Mouse (Mus musculus) midbrain, embryonic 10.5 days (tissue): ENCODE data around the gene Nedd9. TPM values are rescaled to one million over a fixed set of nuclear protein-coding genes. Genes with fewer than 3 reads are reported as not detected.

Experiments
- DNase-seq: peaks from one replicate; pipeline ENCODE4 v3.0.0-alpha.2; 2017; ENCODE audit warnings: low spot score
- H3K27ac ChIP-seq: fragments of 300-500 bp; sonication (generic); replicated peaks from 2 replicates; pipeline ENCODE4 v1.5.1; 2016; ENCODE audit warnings: mild to moderate bottlenecking
- H3K27me3 ChIP-seq: fragments of 300-500 bp; sonication (generic); 2 replicates; pipeline ENCODE4 v1.6.1; 2016; ENCODE audit warnings: low read depth, mild to moderate bottlenecking; ENCODE audit not compliant: poor library complexity, severe bottlenecking
- H3K36me3 ChIP-seq: fragments of 300-500 bp; sonication (generic); 2 replicates; pipeline ENCODE4 v1.6.1; 2016; ENCODE audit warnings: mild to moderate bottlenecking, moderate library complexity
- H3K4me1 ChIP-seq: fragments of 300-500 bp; sonication (generic); 2 replicates; pipeline ENCODE4 v1.6.1; 2016
- H3K4me3 ChIP-seq: fragments of 300-500 bp; sonication (generic); 2 replicates; pipeline ENCODE4 v1.5.1; 2016; ENCODE audit warnings: mild to moderate bottlenecking, moderate library complexity
- H3K9me3 ChIP-seq: fragments of 300-500 bp; sonication (generic); replicated peaks from 2 replicates; pipeline ENCODE4 v1.6.1; 2016; ENCODE audit warnings: mild to moderate bottlenecking
- WGBS: fragments of 180-500 bp; shearing (Covaris S2); methylation state at CpG from one replicate; pipeline ENCODE4 v1.1.7; 2016; 5-methylcytosine and 5-hydroxymethylcytosine counted together
- polyA plus RNA-seq: library from polyadenylated mRNA; unstranded; fragments of >200 nt; fragmentation: Nextera tagmentation; extraction: Ambion mirVana; gene quantifications from 2 replicates; pipeline ENCODE4 v1.2.1, GENCODE M21; 2016

Gene Nedd9
- polyA plus RNA-seq, 1 experiment from 2014 or later: 18.9 TPM

- Histone ChIP-seq H3K27me3 (peaks cover 18% of the 10 kb centered on the region; the same call in 1 of the 2 replicates), H3K4me1 (peaks cover 13% of the 10 kb centered on the region), H3K4me3 (no peak overlapping the region), H3K27ac (no peak overlapping the region), H3K9me3 (no peaks in the 10 kb centered on the region), H3K36me3 (no peaks in the 10 kb centered on the region)
- DNase-seq: no peak
- 93% methylated on average over 2 of the region's 2 CpGs for WGBS
Observed at GRCm38 (mm10) chr13:41487409-41487743, 214 bp upstream of the Nedd9 start.

DNA sequence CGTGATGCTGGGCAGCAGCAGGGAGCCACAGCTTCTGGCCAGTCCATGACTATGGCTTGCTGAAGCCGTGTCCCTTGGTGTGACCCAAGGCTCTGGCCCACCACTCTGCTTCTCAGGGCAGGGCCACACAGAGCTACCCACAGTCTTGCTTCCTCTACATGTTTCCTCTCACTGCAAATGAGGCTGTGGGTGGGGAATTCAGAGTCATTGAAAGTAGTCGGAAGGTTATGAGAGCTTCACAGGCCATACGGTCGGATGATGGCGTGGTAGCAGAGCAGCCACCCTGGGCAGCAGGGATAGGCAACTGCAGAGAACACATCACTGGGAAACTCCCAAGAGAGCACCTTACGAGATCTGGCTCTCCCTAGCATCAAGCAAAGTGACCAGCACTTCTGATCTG lies 3.2 kb downstream of the Nedd9 start:
- DNase-seq: no peak
- H3K36me3 ChIP-seq: no peaks in the 10 kb centered on the region
- no peaks in the 10 kb centered on the region for H3K9me3 ChIP-seq
- H3K27ac ChIP-seq: 0 out of 2 replicates have a peak overlapping the region, but pooled peaks have one; percentile 28
- peaks cover 16% of the 10 kb centered on the region for H3K4me1 ChIP-seq
- no peak overlapping the region for H3K4me3 ChIP-seq
- H3K27me3 ChIP-seq: peaks cover 41% of the 10 kb centered on the region
- WGBS: 91% methylated on average over 7 of the region's 7 CpGs

DNA sequence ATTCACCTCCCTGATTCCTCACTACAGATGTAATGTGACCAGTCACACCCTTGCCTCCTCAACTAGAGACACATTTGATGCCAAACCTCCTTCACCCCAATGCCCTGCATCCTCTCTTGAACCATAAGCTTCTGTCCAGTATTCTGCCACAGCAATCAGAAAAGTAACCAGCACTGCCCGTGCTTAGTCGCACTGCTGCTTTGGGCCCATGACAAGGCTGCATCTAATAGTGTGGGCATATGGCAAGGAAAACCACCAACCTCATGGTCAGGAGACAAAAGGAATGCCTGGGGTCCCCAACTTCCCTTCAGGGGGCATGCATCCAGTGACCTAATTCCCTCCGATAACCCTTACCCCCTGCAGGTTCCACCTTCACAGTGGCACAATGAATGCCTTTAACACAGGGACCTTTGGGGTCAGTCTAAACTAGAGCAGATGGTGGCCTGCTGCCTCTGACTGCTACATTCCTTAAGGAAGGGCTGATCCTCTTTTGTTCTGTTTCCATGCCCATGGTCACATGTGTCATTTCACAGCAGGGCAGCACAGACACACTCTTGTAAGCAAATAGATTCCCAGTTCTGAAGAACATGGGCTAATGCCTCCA lies 4.7 kb downstream of the Nedd9 start:
- Histone ChIP-seq H3K4me3 (no peak overlapping the region), H3K27ac (peak overlapping the region; percentile 52), H3K4me1 (peaks cover 16% of the 10 kb centered on the region), H3K27me3 (peaks cover 41% of the 10 kb centered on the region), H3K36me3 (no peaks in the 10 kb centered on the region), H3K9me3 (no peaks in the 10 kb centered on the region)
- WGBS: 36% methylated on average over 3 of the region's 3 CpGs
- peak; percentile 63 for DNase-seq

GRCm38 (mm10) chr13:41479737-41480435 lies 7.3 kb downstream of the Nedd9 start:
- 78% methylated on average over 13 of the region's 15 CpGs for WGBS

DNA sequence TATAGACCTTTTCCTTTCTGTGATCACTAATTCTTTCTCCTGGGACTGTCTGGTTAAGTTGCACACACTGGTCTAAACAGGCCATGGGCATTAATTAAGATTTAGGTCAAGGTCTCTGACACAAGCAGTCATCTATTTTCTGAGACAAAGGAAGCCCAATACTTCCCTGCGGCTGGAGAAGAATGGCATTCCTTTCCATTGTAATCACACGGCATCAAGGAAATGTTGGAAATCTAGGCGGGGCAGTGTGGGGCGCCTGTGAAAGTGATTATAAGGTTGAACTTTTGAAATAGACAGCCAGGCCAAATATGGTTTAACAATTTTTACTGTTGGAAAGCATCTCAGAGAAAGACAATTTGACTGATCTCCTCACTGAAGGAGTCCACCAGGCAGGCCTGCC lies 10.9 kb downstream of the Nedd9 start:
- H3K36me3 ChIP-seq: no peaks in the 10 kb centered on the region

More at GRCm38 (mm10) chr13:41479737-41480435, 7.3 kb downstream of the Nedd9 start:
- Histone ChIP-seq H3K4me3 (no peak overlapping the region), H3K36me3 (no peaks in the 10 kb centered on the region), H3K27me3 (peaks cover 37% of the 10 kb centered on the region), H3K27ac (no peak overlapping the region), H3K4me1 (peaks cover 22% of the 10 kb centered on the region), H3K9me3 (no peaks in the 10 kb centered on the region)
- no peak for DNase-seq

DNA sequence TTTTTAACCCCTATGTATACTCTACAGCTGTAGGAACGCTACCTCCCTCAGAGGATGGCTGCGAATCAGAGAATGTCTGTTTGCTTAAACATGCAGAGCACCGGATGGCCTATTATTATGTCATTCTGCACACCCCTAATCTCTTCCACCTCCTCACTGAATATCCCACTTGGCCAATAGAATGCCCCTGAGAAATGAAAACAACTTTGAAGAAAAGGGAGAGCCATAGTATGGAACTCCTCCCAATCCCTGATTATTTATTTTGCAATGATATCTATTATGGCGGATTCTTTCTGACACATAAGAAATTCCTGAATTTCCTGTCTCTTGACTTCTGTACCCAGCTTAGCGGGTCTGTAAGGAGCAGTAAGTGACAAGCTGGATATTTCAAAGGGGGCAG lies 12.8 kb downstream of the Nedd9 start:
- DNase-seq: no peak
- WGBS: 89% methylated on average over 5 of the region's 5 CpGs
- no peak overlapping the region for H3K27ac ChIP-seq
- H3K4me1 ChIP-seq: peaks cover 6% of the 10 kb centered on the region; the same call in 1 of the 2 replicates
- H3K9me3 ChIP-seq: no peaks in the 10 kb centered on the region
- 0 out of 2 replicates have a peak, but pooled peaks cover under 1% of the 10 kb centered on the region for H3K27me3 ChIP-seq
- H3K36me3 ChIP-seq: no peaks in the 10 kb centered on the region
- no peak overlapping the region for H3K4me3 ChIP-seq

More for the DNA sequence above, 10.9 kb downstream of the Nedd9 start:
- Histone ChIP-seq H3K4me3 (no peak overlapping the region), H3K9me3 (no peaks in the 10 kb centered on the region), H3K27ac (no peak overlapping the region), H3K4me1 (peaks cover 6% of the 10 kb centered on the region; the same call in 1 of the 2 replicates), H3K27me3 (peaks cover 18% of the 10 kb centered on the region)
- no peak for DNase-seq
- 55% methylated on average over 4 of the region's 4 CpGs for WGBS

DNA sequence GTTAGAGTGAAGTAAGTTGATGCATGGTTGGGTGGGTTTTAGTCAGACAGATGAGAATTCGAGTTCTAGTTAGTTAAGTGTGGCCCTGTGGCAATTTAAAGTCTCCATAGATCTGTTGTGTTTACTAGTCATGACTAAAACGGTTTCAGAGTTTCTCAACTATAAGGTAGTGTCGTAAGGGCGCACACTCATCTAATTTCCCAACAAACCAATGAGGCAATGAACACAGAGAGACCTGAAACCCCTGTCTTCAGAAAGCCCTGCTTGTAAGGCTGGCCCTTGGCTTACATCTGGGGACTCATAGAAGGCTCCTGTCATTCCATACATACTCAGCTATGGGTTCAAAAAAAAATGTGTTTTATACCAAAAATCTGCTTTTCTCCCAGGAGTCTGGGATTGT lies 13.7 kb downstream of the Nedd9 start:
- H3K9me3 ChIP-seq: no peaks in the 10 kb centered on the region
- H3K27me3 ChIP-seq: no peaks in the 10 kb centered on the region
- no peak overlapping the region for H3K27ac ChIP-seq
- no peak overlapping the region for H3K4me3 ChIP-seq
- H3K36me3 ChIP-seq: no peaks in the 10 kb centered on the region
- 91% methylated on average over 4 of the region's 4 CpGs for WGBS
- no peak for DNase-seq
- H3K4me1 ChIP-seq: peaks cover 6% of the 10 kb centered on the region; the same call in 1 of the 2 replicates

GRCm38 (mm10) chr13:41472878-41473424 lies 14.2 kb downstream of the Nedd9 start:
- 88% methylated on average over 5 of the region's 5 CpGs for WGBS
- peaks cover 6% of the 10 kb centered on the region; the same call in 1 of the 2 replicates for H3K4me1 ChIP-seq
- H3K36me3 ChIP-seq: no peaks in the 10 kb centered on the region
- DNase-seq: no peak
- H3K27me3 ChIP-seq: no peaks in the 10 kb centered on the region
- H3K9me3 ChIP-seq: no peaks in the 10 kb centered on the region
- H3K27ac ChIP-seq: no peak overlapping the region
- no peak overlapping the region for H3K4me3 ChIP-seq

- DNase-seq: no peak
- Histone ChIP-seq H3K9me3 (no peaks in the 10 kb centered on the region), H3K27me3 (no peaks in the 10 kb centered on the region), H3K4me3 (no peak overlapping the region), H3K4me1 (no peaks in the 10 kb centered on the region), H3K36me3 (no peaks in the 10 kb centered on the region), H3K27ac (no peak overlapping the region)
- WGBS: 85% methylated on average over 5 of the region's 5 CpGs
Observed at GRCm38 (mm10) chr13:41468277-41468676, 18.9 kb downstream of the Nedd9 start.

GRCm38 (mm10) chr13:41467036-41467435 lies 20.1 kb downstream of the Nedd9 start:
- 77% methylated on average over 2 of the region's 2 CpGs for WGBS
- no peaks in the 10 kb centered on the region for H3K9me3 ChIP-seq
- H3K36me3 ChIP-seq: no peaks in the 10 kb centered on the region
- no peak overlapping the region for H3K4me3 ChIP-seq
- H3K27ac ChIP-seq: no peak overlapping the region
- DNase-seq: no peak
- no peaks in the 10 kb centered on the region for H3K4me1 ChIP-seq
- H3K27me3 ChIP-seq: no peaks in the 10 kb centered on the region

DNA sequence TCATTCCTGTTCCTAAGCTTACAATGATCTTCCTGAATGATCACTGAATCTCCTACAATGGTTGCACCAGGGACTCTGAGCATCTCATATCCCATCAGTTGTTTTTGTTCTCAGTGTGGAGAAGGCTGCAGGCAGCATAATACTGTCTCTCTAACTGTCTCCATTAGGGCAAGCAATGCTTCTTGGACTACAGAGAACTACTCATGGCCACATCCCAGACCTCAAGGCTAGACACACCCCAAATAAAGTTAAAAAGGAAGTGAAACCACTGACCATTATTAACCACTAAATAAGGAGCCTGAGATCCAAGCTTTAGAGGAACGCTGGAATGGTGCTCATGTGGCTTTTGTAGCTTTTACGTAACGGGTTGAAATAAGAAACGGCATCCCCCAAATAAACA lies 20.5 kb downstream of the Nedd9 start:
- Histone ChIP-seq H3K27me3 (no peaks in the 10 kb centered on the region), H3K4me1 (no peaks in the 10 kb centered on the region), H3K4me3 (no peak overlapping the region), H3K36me3 (no peaks in the 10 kb centered on the region), H3K27ac (no peak overlapping the region), H3K9me3 (no peaks in the 10 kb centered on the region)
- DNase-seq: no peak
- WGBS: 92% methylated on average over 4 of the region's 4 CpGs

DNA sequence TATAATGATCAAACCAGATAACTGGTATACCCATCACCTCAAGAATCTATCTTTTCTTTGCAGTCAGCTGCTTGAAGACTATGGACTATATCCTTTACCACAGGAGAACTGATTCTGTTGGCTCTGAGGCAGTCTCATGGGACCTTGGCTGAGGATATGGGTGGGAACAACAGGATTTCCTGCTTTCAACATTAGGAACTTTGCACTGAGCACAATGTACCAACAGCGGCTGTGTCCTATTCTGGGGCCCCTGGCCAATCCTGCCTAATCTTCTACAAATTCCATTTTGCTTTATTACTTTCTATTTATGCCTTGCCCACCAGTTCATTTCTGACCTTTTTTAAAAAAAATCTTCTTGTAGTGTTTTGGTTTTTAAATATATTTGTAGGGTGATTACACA lies 21.0 kb downstream of the Nedd9 start:
- Histone ChIP-seq H3K36me3 (no peaks in the 10 kb centered on the region), H3K4me1 (no peaks in the 10 kb centered on the region), H3K27me3 (no peaks in the 10 kb centered on the region), H3K4me3 (no peak overlapping the region), H3K27ac (no peak overlapping the region), H3K9me3 (no peaks in the 10 kb centered on the region)
- 95% methylated on average over 1 of the region's 1 CpGs for WGBS
- no peak for DNase-seq

GRCm38 (mm10) chr13:41461418-41461817 lies 25.7 kb downstream of the Nedd9 start:
- Histone ChIP-seq H3K27ac (no peak overlapping the region), H3K4me3 (no peak overlapping the region), H3K4me1 (peaks cover 15% of the 10 kb centered on the region), H3K9me3 (no peaks in the 10 kb centered on the region), H3K27me3 (no peaks in the 10 kb centered on the region), H3K36me3 (no peaks in the 10 kb centered on the region)
- 77% methylated on average over 3 of the region's 3 CpGs for WGBS
- no peak for DNase-seq
